Mouse (Mus musculus): ENCODE data around the gene Arhgap22. TPM values are rescaled to one million over a fixed set of nuclear protein-coding genes. Genes with fewer than 3 reads are reported as not detected.

Arhgap22 gene
- polyA plus RNA-seq, 1 experiment from 2014 or later = 14.0 TPM

GRCm38 (mm10) chr14:33208331-33208730 is 5.5 kb upstream of the Arhgap22 start:
- Histone ChIP-seq H3K4me3 (ENCODE audit: low read depth, low read length) (no peak overlapping the region), H3K4me2 (no peak overlapping the region), H3K9ac (ENCODE audit: low read depth, low read length) (no peak overlapping the region), H3K9me3 (ENCODE audit: control insufficient read depth, low read length) (no peaks in the 10 kb centered on the region), H3K36me3 (ENCODE audit: control insufficient read depth, insufficient read depth, low read length) (no peaks in the 10 kb centered on the region), H3K27ac (ENCODE audit: low read depth, low read length) (no peak overlapping the region), H3K27me3 (replicated peaks; ENCODE audit: control insufficient read depth, insufficient read depth, low read length) (no peaks in the 10 kb centered on the region; the same call in 1 of the 2 replicates), H3K4me1 (replicated peaks; ENCODE audit: control insufficient read depth, insufficient read depth, low read length) (no peaks in the 10 kb centered on the region; the same call in 1 of the 2 replicates)
- 28% methylated on average over 5 of the region's 5 CpGs for WGBS
- no peak for DNase-seq (ENCODE audit: low spot score)
- ATAC-seq (replicated peaks; ENCODE audit: low FRiP score) = no peak

GRCm38 (mm10) chr14:33210806-33211205 is 3.0 kb upstream of the Arhgap22 start:
- Histone ChIP-seq H3K27ac (ENCODE audit: low read depth, low read length) (no peak overlapping the region), H3K9ac (ENCODE audit: low read depth, low read length) (no peak overlapping the region), H3K4me3 (ENCODE audit: low read depth, low read length) (no peak overlapping the region), H3K9me3 (ENCODE audit: control insufficient read depth, low read length) (no peaks in the 10 kb centered on the region), H3K4me1 (replicated peaks; ENCODE audit: control insufficient read depth, insufficient read depth, low read length) (peaks cover 10% of the 10 kb centered on the region), H3K27me3 (replicated peaks; ENCODE audit: control insufficient read depth, insufficient read depth, low read length) (peaks cover 3% of the 10 kb centered on the region; the same call in 1 of the 2 replicates), H3K4me2 (no peak overlapping the region), H3K36me3 (ENCODE audit: control insufficient read depth, insufficient read depth, low read length) (no peaks in the 10 kb centered on the region)
- ATAC-seq (replicated peaks; ENCODE audit: low FRiP score) (no peak), DNase-seq (ENCODE audit: low spot score) (no peak)
- WGBS = 68% methylated on average over 8 of the region's 8 CpGs

GRCm38 (mm10) chr14:33212271-33212957 is 1.4 kb upstream of the Arhgap22 start:
- Histone ChIP-seq H3K27me3 (replicated peaks; ENCODE audit: control insufficient read depth, insufficient read depth, low read length) (peaks cover 3% of the 10 kb centered on the region; the same call in 1 of the 2 replicates), H3K4me3 (ENCODE audit: low read depth, low read length) (no peak overlapping the region), H3K36me3 (ENCODE audit: control insufficient read depth, insufficient read depth, low read length) (no peaks in the 10 kb centered on the region), H3K9me3 (ENCODE audit: control insufficient read depth, low read length) (no peaks in the 10 kb centered on the region), H3K27ac (ENCODE audit: low read depth, low read length) (no peak overlapping the region), H3K4me1 (replicated peaks; ENCODE audit: control insufficient read depth, insufficient read depth, low read length) (peaks cover 10% of the 10 kb centered on the region), H3K9ac (ENCODE audit: low read depth, low read length) (no peak overlapping the region), H3K4me2 (no peak overlapping the region)
- DNase-seq (ENCODE audit: low spot score) (no peak), ATAC-seq (replicated peaks; ENCODE audit: low FRiP score) (no peak)
- WGBS = 58% methylated on average over 5 of the region's 5 CpGs

GRCm38 (mm10) chr14:33212958-33213309 is 892 bp upstream of the Arhgap22 start:
- Histone ChIP-seq H3K9ac (ENCODE audit: low read depth, low read length) (no peak overlapping the region), H3K4me3 (ENCODE audit: low read depth, low read length) (no peak overlapping the region), H3K4me2 (no peak overlapping the region), H3K4me1 (replicated peaks; ENCODE audit: control insufficient read depth, insufficient read depth, low read length) (peaks cover 10% of the 10 kb centered on the region), H3K9me3 (ENCODE audit: control insufficient read depth, low read length) (no peaks in the 10 kb centered on the region), H3K27me3 (replicated peaks; ENCODE audit: control insufficient read depth, insufficient read depth, low read length) (0 out of 2 replicates have a peak, but pooled peaks cover 3% of the 10 kb centered on the region), H3K27ac (ENCODE audit: low read depth, low read length) (no peak overlapping the region), H3K36me3 (ENCODE audit: control insufficient read depth, insufficient read depth, low read length) (no peaks in the 10 kb centered on the region)
- ATAC-seq (replicated peaks; ENCODE audit: low FRiP score) (no peak), DNase-seq (ENCODE audit: low spot score) (no peak)
- WGBS = 83% methylated on average over 12 of the region's 12 CpGs

GRCm38 (mm10) chr14:33214767-33215128 is 922 bp downstream of the Arhgap22 start:
- Histone ChIP-seq H3K4me3 (ENCODE audit: low read depth, low read length) (no peak overlapping the region), H3K4me1 (replicated peaks; ENCODE audit: control insufficient read depth, insufficient read depth, low read length) (peaks cover 10% of the 10 kb centered on the region), H3K9ac (ENCODE audit: low read depth, low read length) (no peak overlapping the region), H3K27me3 (replicated peaks; ENCODE audit: control insufficient read depth, insufficient read depth, low read length) (0 out of 2 replicates have a peak, but pooled peaks cover 3% of the 10 kb centered on the region), H3K27ac (ENCODE audit: low read depth, low read length) (no peak overlapping the region), H3K9me3 (ENCODE audit: control insufficient read depth, low read length) (no peaks in the 10 kb centered on the region), H3K4me2 (no peak overlapping the region), H3K36me3 (ENCODE audit: control insufficient read depth, insufficient read depth, low read length) (no peaks in the 10 kb centered on the region)
- DNase-seq (ENCODE audit: low spot score) (no peak), ATAC-seq (replicated peaks; ENCODE audit: low FRiP score) (no peak)
- 12% methylated on average over 4 of the region's 4 CpGs for WGBS

GRCm38 (mm10) chr14:33215163-33215562 is 1.3 kb downstream of the Arhgap22 start:
- Histone ChIP-seq H3K9me3 (ENCODE audit: control insufficient read depth, low read length) (no peaks in the 10 kb centered on the region), H3K27me3 (replicated peaks; ENCODE audit: control insufficient read depth, insufficient read depth, low read length) (0 out of 2 replicates have a peak, but pooled peaks cover 3% of the 10 kb centered on the region), H3K36me3 (ENCODE audit: control insufficient read depth, insufficient read depth, low read length) (no peaks in the 10 kb centered on the region), H3K4me3 (ENCODE audit: low read depth, low read length) (no peak overlapping the region), H3K4me2 (no peak overlapping the region), H3K4me1 (replicated peaks; ENCODE audit: control insufficient read depth, insufficient read depth, low read length) (peaks cover 10% of the 10 kb centered on the region), H3K9ac (ENCODE audit: low read depth, low read length) (no peak overlapping the region), H3K27ac (ENCODE audit: low read depth, low read length) (no peak overlapping the region)
- WGBS = 71% methylated on average over 1 of the region's 1 CpGs
- DNase-seq (ENCODE audit: low spot score) = no peak
- ATAC-seq (replicated peaks; ENCODE audit: low FRiP score) = no peak

GRCm38 (mm10) chr14:33216343-33217208 is 2.8 kb downstream of the Arhgap22 start:
- H3K36me3 ChIP-seq (ENCODE audit: control insufficient read depth, insufficient read depth, low read length) = no peaks in the 10 kb centered on the region
- no peak overlapping the region for H3K4me3 ChIP-seq (ENCODE audit: low read depth, low read length)
- 0 out of 2 replicates have a peak, but pooled peaks cover 3% of the 10 kb centered on the region for H3K27me3 ChIP-seq (replicated peaks; ENCODE audit: control insufficient read depth, insufficient read depth, low read length)
- no peak overlapping the region for H3K4me2 ChIP-seq
- H3K4me1 ChIP-seq (replicated peaks; ENCODE audit: control insufficient read depth, insufficient read depth, low read length) = peaks cover 10% of the 10 kb centered on the region
- WGBS = 74% methylated on average over 19 of the region's 19 CpGs
- DNase-seq (ENCODE audit: low spot score) (no peak), ATAC-seq (replicated peaks; ENCODE audit: low FRiP score) (no peak)
- H3K9me3 ChIP-seq (ENCODE audit: control insufficient read depth, low read length) = no peaks in the 10 kb centered on the region
- no peak overlapping the region for H3K27ac ChIP-seq (ENCODE audit: low read depth, low read length)
- H3K9ac ChIP-seq (ENCODE audit: low read depth, low read length) = no peak overlapping the region

GRCm38 (mm10) chr14:33225235-33225634 is 11.4 kb downstream of the Arhgap22 start:
- DNase-seq (ENCODE audit: low spot score) (no peak), ATAC-seq (replicated peaks; ENCODE audit: low FRiP score) (no peak)
- WGBS = 83% methylated on average over 4 of the region's 4 CpGs
- Histone ChIP-seq H3K9ac (ENCODE audit: low read depth, low read length) (no peak overlapping the region), H3K4me1 (replicated peaks; ENCODE audit: control insufficient read depth, insufficient read depth, low read length) (no peaks in the 10 kb centered on the region), H3K4me2 (no peak overlapping the region), H3K27me3 (replicated peaks; ENCODE audit: control insufficient read depth, insufficient read depth, low read length) (no peaks in the 10 kb centered on the region), H3K4me3 (ENCODE audit: low read depth, low read length) (no peak overlapping the region), H3K36me3 (ENCODE audit: control insufficient read depth, insufficient read depth, low read length) (no peaks in the 10 kb centered on the region), H3K9me3 (ENCODE audit: control insufficient read depth, low read length) (no peaks in the 10 kb centered on the region), H3K27ac (ENCODE audit: low read depth, low read length) (no peak overlapping the region)
